Mouse (Mus musculus) T-helper 1 cell (primary cell): ENCODE data around the gene Nprl2.

Experiments
- in situ Hi-C: fragments of 300-600 bp; cut with MboI, MseI; formaldehyde crosslinking; loops from one replicate; pipeline ENCODE4 v1.15.1; 2025; ENCODE audit warnings: high pct_unique_total_duplicates

Gene Nprl2

GRCm38 (mm10) chr9:107534408-107535202 lies 7.4 kb upstream of the Nprl2 start:
- in situ Hi-C loops, result loop anchor here (5.0 to 10.0 kb wide), 2 partner anchors 250 to 1172 kb away; partner anchors contain the start of gene Mapkapk3

GRCm38 (mm10) chr9:107538231-107538630 lies 3.8 kb upstream of the Nprl2 start:
- in situ Hi-C loops, result loop anchor here (5.0 to 10.0 kb wide), 2 partner anchors 253 to 1176 kb away; partner anchors contain the start of gene Mapkapk3

- in situ Hi-C loops, result loop anchor here (5.0 to 10.0 kb wide), 2 partner anchors 254 to 1176 kb away; partner anchors contain the start of gene Mapkapk3
Measured at GRCm38 (mm10) chr9:107538711-107539110, 3.3 kb upstream of the Nprl2 start.

- in situ Hi-C loops, result loop anchor here (5.0 to 10.0 kb wide), 2 partner anchors 255 to 1178 kb away; partner anchors contain the start of gene Mapkapk3
Measured at GRCm38 (mm10) chr9:107539940-107540339, 2.1 kb upstream of the Nprl2 start.

GRCm38 (mm10) chr9:107540420-107540819 lies 1.6 kb upstream of the Nprl2 start:
- in situ Hi-C loops, result no loop called here

- in situ Hi-C loops, result no loop called here
Measured at GRCm38 (mm10) chr9:107541005-107541404, 1.0 kb upstream of the Nprl2 start.

- in situ Hi-C loops, result no loop called here
Measured at GRCm38 (mm10) chr9:107542352-107542686, 293 bp downstream of the Nprl2 start.

- in situ Hi-C loops, result no loop called here
Measured at GRCm38 (mm10) chr9:107542721-107543120, 695 bp downstream of the Nprl2 start.

GRCm38 (mm10) chr9:107543299-107543698 lies 1.3 kb downstream of the Nprl2 start:
- in situ Hi-C loops, result no loop called here

- in situ Hi-C loops, result no loop called here
Measured at GRCm38 (mm10) chr9:107544196-107544700, 2.2 kb downstream of the Nprl2 start.

- in situ Hi-C loops, result no loop called here
Measured at GRCm38 (mm10) chr9:107544729-107545128, 2.7 kb downstream of the Nprl2 start.

- in situ Hi-C loops, result no loop called here
Measured at GRCm38 (mm10) chr9:107545199-107545598, 3.2 kb downstream of the Nprl2 start.

- in situ Hi-C loops, result no loop called here
Measured at GRCm38 (mm10) chr9:107545602-107546001, 3.6 kb downstream of the Nprl2 start.

- in situ Hi-C loops, result no loop called here
Measured at GRCm38 (mm10) chr9:107547026-107547425, 5.0 kb downstream of the Nprl2 start, which contains the start of gene Zmynd10. Gene Zmynd10 (plus strand): TSS chr9:107547298.

GRCm38 (mm10) chr9:107547957-107548356 lies 5.9 kb downstream of the Nprl2 start:
- in situ Hi-C loops, result no loop called here

- in situ Hi-C loops, result no loop called here
Measured at GRCm38 (mm10) chr9:107548820-107549219, 6.8 kb downstream of the Nprl2 start.

- in situ Hi-C loops, result loop anchor here (10.0 to 25.0 kb wide), 2 partner anchors 655 to 1362 kb away; partner anchors contain the start of genes Manf and Ppm1m
Measured at GRCm38 (mm10) chr9:107549297-107550074, 7.5 kb downstream of the Nprl2 start.

- in situ Hi-C loops, result loop anchor here (10.0 to 25.0 kb wide), 2 partner anchors 656 to 1363 kb away; partner anchors contain the start of genes Manf and Ppm1m
Measured at GRCm38 (mm10) chr9:107550491-107551116, 8.6 kb downstream of the Nprl2 start.

- in situ Hi-C loops, result loop anchor here (10.0 to 25.0 kb wide), 2 partner anchors 657 to 1364 kb away; partner anchors contain the start of genes Manf and Ppm1m
Measured at GRCm38 (mm10) chr9:107551117-107551889, 9.3 kb downstream of the Nprl2 start, which contains the start of gene Rassf1. Gene Rassf1 (plus strand): TSS chr9:107551555.

- in situ Hi-C loops, result loop anchor here (10.0 to 25.0 kb wide), 2 partner anchors 657 to 1365 kb away; partner anchors contain the start of genes Manf and Ppm1m
Measured at GRCm38 (mm10) chr9:107551890-107552355, 9.9 kb downstream of the Nprl2 start.
